Mouse (Mus musculus) limb, embryonic 14.5 days (tissue): ENCODE measurements at regions not wholly inside any gene's neighbourhood (a gene's known extent, or its start where the extent isn't known, plus 50 kb on each side); places are given as distances from the start of the nearest gene placed in this dataset.

Experiments used
- ATAC-seq: fragments of 200-750 bp; cut with Nextera tagmentation; 2 replicates; pipeline ENCODE4 v1.8.0; 2017; ENCODE audit warnings: low read depth, moderate number of reproducible peaks, moderate TSS enrichment; ENCODE audit not compliant: low FRiP score
- DNase-seq: peaks from one replicate; pipeline ENCODE4 v3.0.0-alpha.2; 2015; ENCODE audit warnings: low spot score
- H3K27ac ChIP-seq: fragments of 300-500 bp; sonication (generic); replicated peaks from 2 replicates; pipeline ENCODE4 v1.5.1; 2014; ENCODE audit warnings: low read depth, mild to moderate bottlenecking, low read length, moderate library complexity, mixed read lengths
- H3K27me3 ChIP-seq: fragments of 300-500 bp; sonication (generic); 2 replicates; pipeline ENCODE4 v1.6.1; 2014; ENCODE audit warnings: low read length, mixed read lengths; ENCODE audit not compliant: control insufficient read depth, insufficient read depth
- H3K36me3 ChIP-seq: fragments of 300-500 bp; sonication (generic); 2 replicates; pipeline ENCODE4 v1.6.1; 2014; ENCODE audit warnings: mild to moderate bottlenecking, low read length, moderate library complexity, mixed read lengths; ENCODE audit not compliant: control insufficient read depth, insufficient read depth
- H3K4me1 ChIP-seq: fragments of 300-500 bp; sonication (generic); 2 replicates; pipeline ENCODE4 v1.6.1; 2014; ENCODE audit warnings: antibody characterized with exemption, low read length, mixed read lengths; ENCODE audit not compliant: control insufficient read depth, insufficient read depth
- H3K4me2 ChIP-seq: fragments of 300-500 bp; sonication (generic); replicated peaks from 2 replicates; pipeline ENCODE4 v1.6.1; 2014; ENCODE audit warnings: low read depth, mild to moderate bottlenecking, low read length, moderate library complexity; ENCODE audit not compliant: severe bottlenecking
- H3K4me3 ChIP-seq: fragments of 300-500 bp; sonication (generic); replicated peaks from 2 replicates; pipeline ENCODE4 v1.5.1; 2014; ENCODE audit warnings: low read length
- H3K9ac ChIP-seq: fragments of 300-500 bp; sonication (generic); 2 replicates; pipeline ENCODE4 v1.6.1; 2014; ENCODE audit warnings: mild to moderate bottlenecking, low read depth, low read length, moderate library complexity; ENCODE audit not compliant: severe bottlenecking
- H3K9me3 ChIP-seq: fragments of 300-500 bp; sonication (generic); 2 replicates; pipeline ENCODE4 v1.6.1; 2016; ENCODE audit warnings: low read length; ENCODE audit not compliant: control insufficient read depth
- POLR2A ChIP-seq: fragments of 200-500 bp; IDR thresholded peaks from 2 replicates; pipeline ENCODE4 v1.8.0; 2012; ENCODE audit warnings: inconsistent platforms, mild to moderate bottlenecking, moderate library complexity, borderline replicate concordance; ENCODE audit not compliant: insufficient read depth, insufficient read length; ENCODE audit errors: extremely low read depth
- WGBS: fragments of 180-500 bp; shearing (Covaris S2); extraction: QIAGEN DNeasy Blood & Tissue Kit; methylation state at CpG from one replicate; pipeline ENCODE4 v1.1.7; 2014; 5-methylcytosine and 5-hydroxymethylcytosine counted together

GRCm38 (mm10) chr10:97387196-97387876, 92.1 kb upstream of the Dcn start:
- H3K9ac ChIP-seq: no peak overlapping the region
- 64% methylated on average over 3 of the region's 3 CpGs for WGBS
- TF ChIP-seq POLR2A: no peak
- DNase-seq (no peak), ATAC-seq (no peak)
- H3K27ac ChIP-seq: no peak overlapping the region
- H3K4me3 ChIP-seq: no peak overlapping the region
- H3K9me3 ChIP-seq: no peaks in the 10 kb centered on the region
- H3K4me1 ChIP-seq: no peaks in the 10 kb centered on the region
- H3K4me2 ChIP-seq: no peak overlapping the region
- H3K27me3 ChIP-seq: no peaks in the 10 kb centered on the region
- H3K36me3 ChIP-seq: no peaks in the 10 kb centered on the region

GRCm38 (mm10) chr10:97389647-97390590, 89.5 kb upstream of the Dcn start:
- ATAC-seq: no peak

GRCm38 (mm10) chr10:97397062-97397771, 82.2 kb upstream of the Dcn start:
- no peak for TF ChIP-seq POLR2A
- WGBS: 58% methylated on average over 9 of the region's 9 CpGs
- no peaks in the 10 kb centered on the region for H3K4me1 ChIP-seq
- H3K27me3 ChIP-seq: no peaks in the 10 kb centered on the region
- H3K4me2 ChIP-seq: no peak overlapping the region
- H3K36me3 ChIP-seq: no peaks in the 10 kb centered on the region
- no peak overlapping the region for H3K27ac ChIP-seq
- DNase-seq (peak; percentile 65), ATAC-seq (no peak)
- H3K9me3 ChIP-seq: no peaks in the 10 kb centered on the region
- H3K4me3 ChIP-seq: no peak overlapping the region
- no peak overlapping the region for H3K9ac ChIP-seq

More at GRCm38 (mm10) chr10:97389647-97390590, 89.5 kb upstream of the Dcn start:
- H3K9me3 ChIP-seq: no peaks in the 10 kb centered on the region
- H3K4me3 ChIP-seq: no peak overlapping the region
- 58% methylated on average over 7 of the region's 7 CpGs for whole genome bisulfite sequencing
- H3K4me1 ChIP-seq: no peaks in the 10 kb centered on the region
- no peak overlapping the region for H3K4me2 ChIP-seq
- H3K27me3 ChIP-seq: no peaks in the 10 kb centered on the region
- H3K27ac ChIP-seq: no peak overlapping the region
- no peaks in the 10 kb centered on the region for H3K36me3 ChIP-seq
- no peak overlapping the region for H3K9ac ChIP-seq
- no peak for TF ChIP-seq POLR2A
- DNase-seq: no peak

DNA sequence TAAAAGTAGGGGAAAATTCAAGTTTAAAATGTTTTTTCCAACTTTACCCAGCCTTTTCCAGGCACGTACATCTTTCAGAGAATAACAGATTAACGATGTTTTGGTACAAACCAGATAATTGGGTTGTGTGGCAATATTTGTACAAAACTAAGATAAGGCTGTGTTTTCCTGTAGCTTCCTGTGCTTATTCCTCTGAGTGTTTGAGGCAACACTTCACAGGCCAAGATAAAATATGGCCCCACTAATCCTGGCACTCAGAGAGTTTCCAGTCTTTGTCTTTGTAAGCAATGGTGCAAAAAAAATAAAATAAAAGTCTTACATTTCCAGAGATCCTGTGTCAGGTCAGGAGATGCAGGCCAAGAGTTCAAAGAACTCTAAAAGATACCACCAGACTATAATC, 81.5 kb upstream of the Dcn start:
- H3K4me2 ChIP-seq: no peak overlapping the region
- H3K36me3 ChIP-seq: no peaks in the 10 kb centered on the region
- no peak for ATAC-seq
- no peak overlapping the region for H3K4me3 ChIP-seq
- H3K4me1 ChIP-seq: no peaks in the 10 kb centered on the region
- TF ChIP-seq POLR2A: no peak
- no peak overlapping the region for H3K9ac ChIP-seq
- DNase-seq: no peak
- WGBS: 78% methylated on average over 2 of the region's 2 CpGs
- no peak overlapping the region for H3K27ac ChIP-seq
- no peaks in the 10 kb centered on the region for H3K9me3 ChIP-seq
- no peaks in the 10 kb centered on the region for H3K27me3 ChIP-seq

DNA sequence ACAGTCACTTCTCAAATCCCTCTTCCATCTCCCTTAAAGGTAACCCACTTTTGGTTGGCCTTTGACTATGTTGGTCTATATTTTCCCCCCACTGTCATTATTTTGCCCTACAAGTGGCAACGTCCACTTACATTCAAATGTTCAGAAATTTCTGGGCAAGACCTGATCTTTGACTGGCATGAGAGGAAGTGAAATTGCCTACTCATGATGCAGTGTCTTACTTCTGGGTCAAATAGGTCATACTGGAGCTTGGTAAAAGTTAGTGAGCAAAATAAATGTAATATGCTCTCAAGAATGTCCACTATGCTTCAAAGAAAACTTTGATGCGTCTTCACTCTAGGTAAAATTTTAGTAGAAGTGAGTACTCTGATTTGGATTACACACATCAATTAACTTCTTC, 76.9 kb upstream of the Dcn start:
- Histone ChIP-seq H3K27me3 (no peaks in the 10 kb centered on the region), H3K36me3 (no peaks in the 10 kb centered on the region), H3K27ac (no peak overlapping the region), H3K4me1 (no peaks in the 10 kb centered on the region), H3K4me2 (no peak overlapping the region), H3K9ac (no peak overlapping the region), H3K9me3 (no peaks in the 10 kb centered on the region), H3K4me3 (no peak overlapping the region)
- ATAC-seq (no peak), DNase-seq (no peak)
- WGBS: 94% methylated on average over 2 of the region's 2 CpGs
- TF ChIP-seq POLR2A: no peak
